In the genomic region with DNA sequence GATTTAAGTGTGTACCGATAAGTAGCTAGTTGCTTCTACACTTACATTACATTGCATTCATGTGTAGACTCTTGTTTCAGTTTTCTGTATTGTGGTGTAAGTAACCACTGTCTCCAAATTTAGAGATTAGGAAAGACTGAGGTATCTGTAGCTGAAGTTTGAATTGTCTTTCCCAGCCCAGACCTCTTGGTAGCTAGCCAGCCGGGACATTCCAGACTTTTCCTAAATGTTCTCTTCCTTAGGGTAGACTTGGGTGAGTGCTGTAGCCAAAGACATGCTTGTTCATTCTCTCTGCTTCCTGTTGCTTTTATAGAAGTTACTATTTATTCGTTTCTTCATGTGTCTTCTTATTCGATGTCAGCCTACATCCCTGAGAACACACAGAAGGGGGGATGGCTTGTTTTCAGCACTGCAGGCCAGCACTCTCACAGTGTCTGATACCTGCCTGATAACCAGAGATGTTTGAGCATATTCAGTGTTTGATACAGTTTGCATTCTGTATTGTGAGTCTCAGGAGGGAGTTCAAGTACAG, we compare ENCODE assay signal across 12 mouse cellular contexts.
"Had no signal": no experiment of that assay in that cellular context is flagged by ENCODE, and none has a peak within 500 bp of the region (broad histone marks: within the 10 kb centered on the region; RNA-seq: fewer than 3 reads in every experiment).

No protein-coding gene starts in this region.

- H3K27ac ChIP-seq: kidney, postnatal 0 days; layer of hippocampus, adult 2 months; liver, embryonic 13.5 days had no signal

- H3K4me3 ChIP-seq: layer of hippocampus, adult 2 months; liver, embryonic 13.5 days; megakaryocyte, embryonic 14.5 days had no signal

- DNase-seq: kidney, postnatal 25 days; layer of hippocampus, adult 9-11 months; liver, embryonic 13.5 days; lung, embryonic 14.5 days; lung, postnatal 36 days; midbrain, embryonic 14.5 days; thymus, adult 2 months; thymus, postnatal 14 days; thymus, postnatal 4 days had no signal

- H3K27me3 ChIP-seq: liver, embryonic 13.5 days; megakaryocyte, embryonic 14.5 days had no signal

- H3K4me1 ChIP-seq: liver, embryonic 13.5 days; megakaryocyte, embryonic 14.5 days had no signal
